Mouse (Mus musculus) CH12.LX (cell line): ENCODE results near the gene Csnk1g2. TPM values are rescaled to one million over a fixed set of nuclear protein-coding genes. Genes with fewer than 3 reads are reported as not detected.

Experiments
- DNase-seq: peaks from one replicate; pipeline ENCODE4 v3.0.0-alpha.2; 2013; ENCODE audit errors: extremely low read depth
- H3K27ac ChIP-seq: 2 replicates; pipeline ENCODE4 v1.5.1; 2012; ENCODE audit warnings: low read depth, mild to moderate bottlenecking, control low read depth, moderate library complexity; ENCODE audit not compliant: insufficient read depth
- H3K27me3 ChIP-seq: replicated peaks from 2 replicates; pipeline ENCODE3; 2012; ENCODE audit warnings: inconsistent platforms
- H3K36me3 ChIP-seq, 2 experiments: replicated peaks in 1 of 2; 2 replicates each; pipeline versions ENCODE3 to v1.6.1; 2012; ENCODE audit warnings: inconsistent platforms in 1 of 2, low read length in 1 of 2, mild to moderate bottlenecking in 1 of 2, mixed read lengths in 1 of 2, moderate library complexity in 1 of 2; ENCODE audit not compliant: control insufficient read depth in 1 of 2, insufficient read depth in 1 of 2
- H3K4me1 ChIP-seq, 2 experiments: 2 replicates each; pipeline ENCODE4 v1.6.1; 2012; ENCODE audit warnings: inconsistent platforms in 1 of 2, moderate library complexity in 1 of 2; ENCODE audit not compliant: insufficient read depth in 2 of 2, control insufficient read depth in 1 of 2
- H3K4me2 ChIP-seq: 2 replicates; pipeline ENCODE4 v1.6.1; 2012; ENCODE audit warnings: low read depth, mild to moderate bottlenecking, control low read depth; ENCODE audit not compliant: poor library complexity, insufficient read depth, severe bottlenecking
- H3K4me3 ChIP-seq, 3 experiments: fragments of 150-350 bp in 1 of 3; sonication (generic) in 1 of 3; replicated peaks in 1 of 3; 2 replicates each; pipeline versions ENCODE3 to v1.5.1; 2011 to 2012; ENCODE audit warnings: low read depth in 2 of 3, low read length in 2 of 3, mild to moderate bottlenecking in 2 of 3, moderate library complexity in 2 of 3, control low read depth in 1 of 3, improper control_type of control experiment in 1 of 3, inconsistent platforms in 1 of 3, mixed read lengths in 1 of 3; ENCODE audit not compliant: poor library complexity in 1 of 3
- H3K79me2 ChIP-seq: replicated peaks from 2 replicates; pipeline ENCODE4 v1.6.1; 2012; ENCODE audit warnings: mild to moderate bottlenecking, moderate library complexity; ENCODE audit not compliant: control insufficient read depth, poor library complexity, insufficient read depth, severe bottlenecking; ENCODE audit errors: extremely low read depth
- H3K9ac ChIP-seq: 2 replicates; pipeline ENCODE4 v1.6.1; 2012; ENCODE audit warnings: low read depth, mild to moderate bottlenecking, control low read depth, moderate library complexity; ENCODE audit not compliant: insufficient read depth
- H3K9me3 ChIP-seq: replicated peaks from 2 replicates; pipeline ENCODE3; 2012; ENCODE audit warnings: low read length, inconsistent platforms, mixed read lengths
- CHD1 ChIP-seq: IDR thresholded peaks from 2 replicates; pipeline ENCODE4 v1.6.1; 2012; ENCODE audit warnings: low read depth, low read length, improper control_type of control experiment, inconsistent platforms
- CHD2 ChIP-seq: IDR thresholded peaks from 2 replicates; pipeline ENCODE4 v1.6.1; 2011; ENCODE audit warnings: low read length, improper control_type of control experiment
- CTCF ChIP-seq, 2 experiments: IDR thresholded peaks in 1 of 2; conservative IDR thresholded peaks in 1 of 2; 2 replicates each; pipeline ENCODE4 v1.5.1; 2011 to 2012; ENCODE audit warnings: low read depth in 2 of 2, low read length in 2 of 2, improper control_type of control experiment in 1 of 2, inconsistent platforms in 1 of 2, mild to moderate bottlenecking in 1 of 2, moderate library complexity in 1 of 2
- E2F4 ChIP-seq: IDR thresholded peaks from 2 replicates; pipeline ENCODE4 v1.6.1; 2011; ENCODE audit warnings: low read depth, low read length, improper control_type of control experiment; ENCODE audit not compliant: insufficient replicate concordance
- ELF1 ChIP-seq: IDR thresholded peaks from 2 replicates; pipeline ENCODE4 v1.6.1; 2014; ENCODE audit warnings: low read depth, mild to moderate bottlenecking, inconsistent platforms, low read length, improper control_type of control experiment
- GABPA ChIP-seq: IDR thresholded peaks from 2 replicates; pipeline ENCODE4 v1.6.1; 2012; ENCODE audit warnings: low read depth, low read length, improper control_type of control experiment, inconsistent platforms; ENCODE audit not compliant: insufficient replicate concordance
- HCFC1 ChIP-seq: IDR thresholded peaks from 2 replicates; pipeline ENCODE4 v1.6.1; 2012; ENCODE audit warnings: low read depth, mild to moderate bottlenecking, inconsistent platforms, low read length, improper control_type of control experiment
- JUN ChIP-seq: IDR thresholded peaks from 2 replicates; pipeline ENCODE4 v1.6.1; 2011; ENCODE audit warnings: low read depth, mild to moderate bottlenecking, low read length, improper control_type of control experiment, moderate library complexity; ENCODE audit not compliant: insufficient read depth
- JUND ChIP-seq: conservative IDR thresholded peaks from 2 replicates; pipeline ENCODE4 v1.6.1; 2011; ENCODE audit warnings: low read depth, low read length, improper control_type of control experiment
- MAX ChIP-seq: IDR thresholded peaks from 2 replicates; pipeline ENCODE4 v1.6.1; 2011; ENCODE audit warnings: low read length, improper control_type of control experiment
- MEF2A ChIP-seq: IDR thresholded peaks from 2 replicates; pipeline ENCODE4 v1.6.1; 2014; ENCODE audit warnings: low read depth, mild to moderate bottlenecking, inconsistent platforms, low read length, improper control_type of control experiment, borderline replicate concordance
- NELFE ChIP-seq: IDR thresholded peaks from 2 replicates; pipeline ENCODE4 v1.6.1; 2011; ENCODE audit warnings: low read depth, low read length, improper control_type of control experiment
- NRF1 ChIP-seq: IDR thresholded peaks from 2 replicates; pipeline ENCODE4 v1.6.1; 2014; ENCODE audit warnings: low read depth, mild to moderate bottlenecking, inconsistent platforms, low read length, improper control_type of control experiment, moderate library complexity
- POLR2AphosphoS2 ChIP-seq: IDR thresholded peaks from 2 replicates; pipeline ENCODE4 v1.6.1; 2011; ENCODE audit warnings: low read depth, low read length, improper control_type of control experiment
- SMC3 ChIP-seq: IDR thresholded peaks from 2 replicates; pipeline ENCODE4 v1.6.1; 2011; ENCODE audit warnings: low read depth, low read length, improper control_type of control experiment
- TCF12 ChIP-seq: IDR thresholded peaks from 2 replicates; pipeline ENCODE4 v1.6.1; 2014; ENCODE audit warnings: low read depth, mild to moderate bottlenecking, inconsistent platforms, low read length, improper control_type of control experiment
- USF2 ChIP-seq: conservative IDR thresholded peaks from 2 replicates; pipeline ENCODE4 v1.6.1; 2011; ENCODE audit warnings: low read depth, low read length, improper control_type of control experiment
- ZKSCAN1 ChIP-seq: IDR thresholded peaks from 2 replicates; pipeline ENCODE4 v1.6.1; 2012; ENCODE audit warnings: low read depth, inconsistent platforms, low read length, improper control_type of control experiment, borderline replicate concordance
- ZMIZ1 ChIP-seq: IDR thresholded peaks from 2 replicates; pipeline ENCODE4 v1.6.1; 2012; ENCODE audit warnings: low read depth, mild to moderate bottlenecking, inconsistent platforms, low read length, improper control_type of control experiment
- dilution Hi-C: fragments of 300-500 bp; cut with MboI; formaldehyde crosslinking; loops from 2 replicates; pipeline ENCODE4 v1.14.3; 2020; ENCODE audit warnings: low sequenced_read_pairs; ENCODE audit not compliant: extremely low pct_unique_long_range_greater_than_20kb, extremely low pct_ligation_motif_present
- in situ Hi-C: fragments of 300-500 bp; cut with MboI; formaldehyde crosslinking; loops from 3 replicates; pipeline ENCODE4 v1.14.3; 2019; ENCODE audit warnings: low sequenced_read_pairs, low pct_ligation_motif_present, low pct_unique_long_range_greater_than_20kb, mixed read lengths
- polyA plus RNA-seq: library from polyadenylated mRNA; unstranded; fragments of >175 nt; gene quantifications from 2 replicates; pipeline ENCODE4 v1.2.1, GENCODE M21; 2012; ENCODE audit warnings: low read depth; ENCODE audit not compliant: insufficient read length
- total RNA-seq, 2 experiments: library from RNA; depleted of rRNA; stranded (reverse); fragments of 300-350 nt in 1 of 2; fragments of >200 nt in 1 of 2; gene quantifications; 2 replicates each; pipeline ENCODE4 v1.2.3; 2012 to 2014

Gene Csnk1g2
- total and polyA plus RNA-seq, 3 experiments = 44.1 to 59.0 (median 50.1) TPM

DNA sequence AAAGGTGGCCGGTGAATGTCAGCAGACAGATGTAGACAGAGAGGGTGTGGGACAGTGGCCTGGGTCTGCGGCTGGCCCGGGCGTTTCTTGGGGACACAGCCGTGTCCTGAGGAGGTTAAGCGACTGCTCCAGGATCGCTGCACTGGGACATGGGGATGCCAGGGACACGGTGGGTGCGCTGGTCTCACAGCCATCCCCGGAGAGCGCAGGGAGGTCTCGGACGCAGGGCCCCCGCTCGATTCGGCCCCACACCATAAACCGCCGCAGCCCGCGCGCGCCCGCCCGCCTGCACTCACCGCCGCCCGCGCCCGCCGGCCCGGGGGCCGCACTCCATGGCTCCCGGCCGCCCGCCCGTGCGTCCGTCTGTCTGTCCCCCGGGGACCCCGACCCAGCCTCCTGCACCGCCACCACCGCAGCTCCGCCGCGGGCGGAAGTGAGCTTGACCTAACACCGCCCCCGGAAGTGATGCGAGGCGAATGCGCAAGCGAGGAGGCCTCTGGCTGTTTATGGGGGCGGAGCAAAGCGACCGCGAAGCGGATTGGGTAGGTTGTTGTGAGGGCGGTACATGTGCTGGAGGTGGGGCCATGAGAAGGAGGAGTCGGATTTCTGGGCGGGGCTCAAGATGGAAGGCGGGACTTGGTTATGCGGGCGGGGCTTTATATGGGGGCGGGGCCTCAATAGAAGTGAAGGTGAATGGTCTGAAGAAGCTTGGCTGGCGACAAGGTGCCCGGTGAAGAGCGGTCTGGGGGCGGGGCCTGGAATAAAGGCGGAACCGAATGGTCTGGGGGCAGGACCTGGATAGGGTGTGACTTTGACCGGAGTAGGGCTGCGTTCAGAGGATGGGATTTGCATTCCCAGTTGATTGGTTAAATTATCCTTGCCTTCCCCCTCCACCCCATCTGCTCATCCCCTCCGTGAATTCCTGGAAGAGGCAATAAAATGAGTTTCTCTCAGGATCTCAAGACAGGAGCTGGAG is 32.5 kb upstream of the Csnk1g2 start, which contains the start of gene Abhd17a (continued):
- TF ChIP-seq CTCF (conservative IDR thresholded peaks at IDR 0.05 in 1 of 2, IDR thresholded peaks at IDR 0.05 in 1 of 2; ENCODE audit: low read depth in 2 of 2, low read length in 2 of 2) = no peak

DNA sequence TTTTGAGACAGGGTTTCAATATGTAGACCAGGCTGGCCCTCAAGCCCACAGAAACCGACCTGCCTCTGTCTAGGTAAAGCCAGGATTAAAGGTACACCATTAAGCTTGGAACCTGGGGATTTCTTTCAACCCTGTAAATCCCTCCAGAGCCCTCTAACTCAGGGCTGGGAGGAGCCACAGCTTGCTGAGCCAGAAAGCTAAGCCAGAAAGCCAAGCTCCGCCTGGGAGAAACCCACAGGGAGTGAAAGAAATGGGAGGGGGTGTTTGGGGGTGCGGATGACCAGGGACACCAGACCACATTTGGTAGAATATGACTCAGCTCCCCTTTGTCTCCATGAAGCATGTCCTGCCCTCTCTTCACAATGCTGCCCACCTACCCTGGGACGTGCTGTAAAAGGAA is 26.3 kb upstream of the Csnk1g2 start:
- Histone ChIP-seq H3K4me3 (no peak overlapping the region), H3K36me3 (no peaks in the 10 kb centered on the region)
- no peak for TF ChIP-seq TCF12
- no peak for TF ChIP-seq NELFE
- no peak for TF ChIP-seq NRF1
- no peak for TF ChIP-seq USF2
- no peak for TF ChIP-seq MEF2A
- no peak for TF ChIP-seq POLR2AphosphoS2
- TF ChIP-seq CTCF (conservative IDR thresholded peaks at IDR 0.05 in 1 of 2, IDR thresholded peaks at IDR 0.05 in 1 of 2; ENCODE audit: low read depth in 2 of 2, low read length in 2 of 2) = no peak
- no peak for TF ChIP-seq CHD2
- no peak for TF ChIP-seq SMC3
- TF ChIP-seq JUND = no peak
- no peak for TF ChIP-seq CHD1
- TF ChIP-seq E2F4 = no peak
- no peak for TF ChIP-seq GABPA
- TF ChIP-seq HCFC1 = no peak
- no peak for TF ChIP-seq JUN
- TF ChIP-seq ZKSCAN1 = no peak
- no peak for TF ChIP-seq ELF1
- TF ChIP-seq ZMIZ1 = no peak
- no peak for TF ChIP-seq MAX
- TF ChIP-seq, all 38 proteins: peak for 0
- H3K4me2 ChIP-seq = no peak overlapping the region
- no peaks in the 10 kb centered on the region for H3K27me3 ChIP-seq
- no peaks in the 10 kb centered on the region for H3K4me1 ChIP-seq
- H3K9me3 ChIP-seq = no peaks in the 10 kb centered on the region
- no peak overlapping the region for H3K27ac ChIP-seq
- dilution Hi-C loops (no loop called here), in situ Hi-C loops (no loop called here)
- no peaks in the 10 kb centered on the region for H3K79me2 ChIP-seq
- no peak for DNase-seq
- no peak overlapping the region for H3K9ac ChIP-seq
